13 mouse cellular contexts compared by ENCODE assay signal in the genomic region with DNA sequence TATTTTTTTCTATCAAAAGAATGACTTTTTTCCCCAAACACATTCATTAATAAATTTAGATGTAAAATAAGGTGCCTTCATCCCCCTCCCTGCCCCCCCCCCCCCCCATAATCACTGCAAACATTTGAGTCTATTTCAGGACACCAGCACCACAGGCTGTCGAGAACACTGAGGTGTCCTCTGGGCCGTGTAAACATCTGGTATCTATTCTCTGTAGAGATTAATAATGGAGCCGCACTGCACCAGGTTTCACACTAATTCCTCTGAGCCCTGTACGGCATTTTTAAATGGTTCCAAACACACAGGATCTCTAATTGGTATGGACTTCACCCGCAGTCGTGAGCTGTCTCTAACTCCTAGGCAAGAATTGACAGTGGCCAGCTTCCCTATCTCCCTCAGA.
A peak's percentile ranks its signal among the peaks of the same experiment; 100 is the strongest.
DNase-seq lines count a peak whose midpoint lies in the region; ATAC-seq lines count a peak whose summit lies in the region.
"Had no signal": no experiment of that assay in that cellular context is flagged by ENCODE, and none has a peak within 500 bp of the region (broad histone marks: within the 10 kb centered on the region; RNA-seq: fewer than 3 reads in every experiment).

No protein-coding gene starts in this region.

- H3K36me3 ChIP-seq in heart, embryonic 14.5 days (ENCODE audit: control insufficient read depth, insufficient read depth, low read length) = peaks cover 19% of the 10 kb centered on the region
- H3K36me3 ChIP-seq in midbrain, embryonic 14.5 days (ENCODE audit: control insufficient read depth, insufficient read depth, low read length) = no peaks in the 10 kb centered on the region
- no peaks in the 10 kb centered on the region for H3K36me3 ChIP-seq in midbrain, embryonic 11.5 days (ENCODE audit: control insufficient read depth, insufficient read depth, low read length)
- H3K36me3 ChIP-seq in limb, embryonic 15.5 days = no peaks in the 10 kb centered on the region
- H3K36me3 ChIP-seq: liver, embryonic 13.5 days had no signal

- H3K4me3 ChIP-seq in heart, embryonic 14.5 days (ENCODE audit: control insufficient read depth in 1 of 2, insufficient read depth in 1 of 2, low read depth in 1 of 2, low read length in 2 of 2) = peak overlapping the region in 1 of 2 experiments; percentile 21; a peak in 2 of 4 replicates
- H3K4me3 ChIP-seq in midbrain, embryonic 14.5 days (replicated peaks; ENCODE audit: low read depth, low read length) = no peak overlapping the region
- H3K4me3 ChIP-seq in midbrain, embryonic 11.5 days (ENCODE audit: low read depth, low read length) = no peak overlapping the region
- H3K4me3 ChIP-seq in limb, embryonic 15.5 days = no peak overlapping the region
- H3K4me3 ChIP-seq: liver, embryonic 13.5 days had no signal

- no peaks in the 10 kb centered on the region for H3K9me3 ChIP-seq in heart, embryonic 14.5 days (ENCODE audit: control insufficient read depth, low read length)
- no peaks in the 10 kb centered on the region for H3K9me3 ChIP-seq in midbrain, embryonic 14.5 days (ENCODE audit: control insufficient read depth, low read length)
- H3K9me3 ChIP-seq in midbrain, embryonic 11.5 days (ENCODE audit: control insufficient read depth, low read length) = no peaks in the 10 kb centered on the region
- no peaks in the 10 kb centered on the region for H3K9me3 ChIP-seq in limb, embryonic 15.5 days
- H3K9me3 ChIP-seq: liver, embryonic 13.5 days had no signal

- ATAC-seq in heart, embryonic 14.5 days (ENCODE audit: insufficient number of reproducible peaks, insufficient read depth, low FRiP score, low read depth) = no peak
- no peak for ATAC-seq in midbrain, embryonic 14.5 days (ENCODE audit: low FRiP score, low TSS enrichment)
- no peak for ATAC-seq in midbrain, embryonic 11.5 days (ENCODE audit: low FRiP score)
- no peak for ATAC-seq in limb, embryonic 15.5 days (ENCODE audit: insufficient number of reproducible peaks, low FRiP score, low TSS enrichment, low read depth)

- H3K27me3 ChIP-seq in heart, embryonic 14.5 days (ENCODE audit: control insufficient read depth, insufficient read depth, low read length) = no peaks in the 10 kb centered on the region
- H3K27me3 ChIP-seq in midbrain, embryonic 14.5 days (ENCODE audit: control insufficient read depth, insufficient read depth, low read length) = no peaks in the 10 kb centered on the region
- H3K27me3 ChIP-seq in midbrain, embryonic 11.5 days (ENCODE audit: control insufficient read depth, insufficient read depth, low read length) = no peaks in the 10 kb centered on the region
- H3K27me3 ChIP-seq in limb, embryonic 15.5 days = no peaks in the 10 kb centered on the region
- H3K27me3 ChIP-seq: CH12.LX; liver, embryonic 13.5 days had no signal

- peak overlapping the region; percentile 43 for H3K9ac ChIP-seq in heart, embryonic 14.5 days (ENCODE audit: low read length)
- no peak overlapping the region for H3K9ac ChIP-seq in midbrain, embryonic 14.5 days (replicated peaks; ENCODE audit: low read length)
- H3K9ac ChIP-seq in midbrain, embryonic 11.5 days (ENCODE audit: low read length) = no peak overlapping the region
- no peak overlapping the region for H3K9ac ChIP-seq in limb, embryonic 15.5 days
- H3K9ac ChIP-seq: liver, embryonic 13.5 days had no signal

- peaks cover 13 to 32% of the 10 kb centered on the region in 2 experiments for H3K4me1 ChIP-seq in heart, embryonic 14.5 days (ENCODE audit: control insufficient read depth in 2 of 2, insufficient read depth in 2 of 2, low read length in 2 of 2)
- H3K4me1 ChIP-seq in midbrain, embryonic 14.5 days (ENCODE audit: control insufficient read depth, insufficient read depth, low read length) = peaks cover 7% of the 10 kb centered on the region; the same call in 1 of the 2 replicates
- no peaks in the 10 kb centered on the region for H3K4me1 ChIP-seq in midbrain, embryonic 11.5 days (ENCODE audit: control insufficient read depth, insufficient read depth, low read length)
- peaks cover 19% of the 10 kb centered on the region for H3K4me1 ChIP-seq in limb, embryonic 15.5 days
- H3K4me1 ChIP-seq: liver, embryonic 13.5 days had no signal

- DNase-seq in heart, adult 9 months (ENCODE audit: low spot score in 2 of 2) = no peak
- DNase-seq in midbrain, embryonic 14.5 days = no peak
- no peak for DNase-seq in midbrain, embryonic 11.5 days (ENCODE audit: low spot score, missing footprints)
- no peak for DNase-seq in left cerebral cortex, postnatal 14 days (ENCODE audit: low spot score in 2 of 2)
- no peak for DNase-seq in cerebellum, adult 11-12 months
- no peak for DNase-seq in adipocyte (ENCODE audit: low spot score)
- DNase-seq: embryo, embryonic 11 days; liver, embryonic 13.5 days; right cerebral cortex, postnatal 14 days; thymus, postnatal 25 days had no signal

- peak overlapping the region; percentile 75 to 76 for H3K27ac ChIP-seq in heart, embryonic 14.5 days (replicated peaks in 1 of 2; ENCODE audit: control insufficient read depth in 1 of 2, insufficient read depth in 1 of 2, low read depth in 2 of 2, low read length in 2 of 2)
- H3K27ac ChIP-seq in midbrain, embryonic 14.5 days (replicated peaks; ENCODE audit: low read depth, low read length) = no peak overlapping the region
- no peak overlapping the region for H3K27ac ChIP-seq in midbrain, embryonic 11.5 days (ENCODE audit: low read depth, low read length)
- H3K27ac ChIP-seq in limb, embryonic 15.5 days = no peak overlapping the region
- H3K27ac ChIP-seq: liver, embryonic 13.5 days had no signal

- WGBS in heart, embryonic 14.5 days = 5% methylated on average over 6 of the region's 6 CpGs
- 27% methylated on average over 6 of the region's 6 CpGs for WGBS in midbrain, embryonic 14.5 days
- 59% methylated on average over 6 of the region's 6 CpGs for WGBS in midbrain, embryonic 11.5 days
- 23% methylated on average over 6 of the region's 6 CpGs for WGBS in limb, embryonic 15.5 days

- intact Hi-C loops in left cerebral cortex, postnatal 14 days (cut with DNase I) = loop anchor here (5.0 kb wide), 1 partner anchor 59 kb away; no protein-coding TSS in a partner anchor

- peak overlapping the region; percentile 60 for H3K4me2 ChIP-seq in heart, embryonic 14.5 days (ENCODE audit: low read length)
- peak overlapping the region; percentile 25; the same call in 1 of the 2 replicates for H3K4me2 ChIP-seq in midbrain, embryonic 14.5 days (ENCODE audit: low read length)
- no peak overlapping the region for H3K4me2 ChIP-seq in midbrain, embryonic 11.5 days
- 0 out of 2 replicates have a peak overlapping the region, but pooled peaks have one; percentile 20 for H3K4me2 ChIP-seq in limb, embryonic 15.5 days
- H3K4me2 ChIP-seq: liver, embryonic 13.5 days had no signal

Comparison
In these comparisons a context has a peak if more than half of its experiments do, and no peak if none do; other contexts are left out.
1. H3K27ac ChIP-seq: peak in heart, embryonic 14.5 days (2 of 2); none in midbrain, embryonic 14.5 days (single experiment), midbrain, embryonic 11.5 days (single experiment) and limb, embryonic 15.5 days (single experiment).